Mouse (Mus musculus) lung, postnatal 36 days (tissue): ENCODE data around the gene Gm45062.

ENCODE experiments used
- DNase-seq: peaks from one replicate; pipeline ENCODE4 v3.0.0; 2022; ENCODE audit warnings: mixed read lengths

The Gm45062 gene

GRCm38 (mm10) chr6:8259004-8259666 is at the start of gene Gm45062, which contains the start of the genes Rpa3 and Umad1:
TSS of gene Gm45062 (plus strand) at chr6:8259450.
TSS of gene Rpa3 (minus strand) at chr6:8259173.
TSS of gene Umad1 (plus strand) at chr6:8259288.
- peak; percentile 99 for DNase-seq

GRCm38 (mm10) chr6:8209866-8210186 is 49.4 kb upstream of the Gm45062 start:
- DNase-seq: no peak

GRCm38 (mm10) chr6:8210661-8211060 is 48.6 kb upstream of the Gm45062 start:
- no peak for DNase-seq

DNA sequence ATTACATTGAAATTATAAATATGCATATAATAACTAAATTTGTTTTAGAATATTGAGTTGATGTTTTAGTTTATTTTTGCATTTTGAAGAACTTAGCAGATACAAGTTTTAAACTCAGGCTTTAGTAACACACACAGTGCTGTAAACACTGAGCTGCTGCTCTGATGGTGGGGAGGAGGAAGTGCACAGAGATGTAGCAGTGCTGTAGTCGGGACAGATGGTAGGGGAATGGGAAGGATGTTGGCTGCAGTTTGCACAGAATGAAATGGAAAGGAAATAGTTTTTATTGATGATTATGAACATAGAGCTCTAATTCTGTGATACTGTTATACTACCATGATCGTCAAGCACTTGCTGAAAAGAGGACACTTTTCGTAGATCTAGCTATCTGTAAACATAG is 32.2 kb upstream of the Gm45062 start:
- DNase-seq: no peak

DNA sequence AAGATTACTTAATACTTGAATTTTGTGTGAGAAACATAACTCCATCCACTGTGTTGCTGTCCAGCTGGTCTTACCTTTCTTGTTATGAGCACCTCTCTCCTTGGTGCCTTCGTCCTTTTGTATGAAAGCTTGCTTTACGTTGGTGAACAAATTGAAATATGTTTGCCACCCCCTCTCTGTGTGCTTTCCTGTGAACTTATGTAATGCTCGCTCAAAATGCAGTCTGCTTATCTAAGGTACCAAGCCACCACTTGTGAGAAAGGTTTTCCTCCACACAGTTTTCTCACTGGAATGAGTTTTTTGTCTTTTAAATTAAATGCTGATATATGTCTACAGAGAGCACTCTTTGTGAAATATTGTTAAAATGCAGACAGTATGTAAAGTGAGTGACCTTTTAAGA is 30.7 kb upstream of the Gm45062 start:
- DNase-seq: no peak

GRCm38 (mm10) chr6:8258316-8258715 is 934 bp upstream of the Gm45062 start:
- no peak for DNase-seq

- DNase-seq: no peak
Measured at GRCm38 (mm10) chr6:8259667-8260044, 406 bp downstream of the Gm45062 start.

GRCm38 (mm10) chr6:8271047-8271446 is 11.8 kb downstream of the Gm45062 start:
- DNase-seq: no peak

GRCm38 (mm10) chr6:8274387-8275054 is 15.3 kb downstream of the Gm45062 start:
- DNase-seq: peak; percentile 71

DNA sequence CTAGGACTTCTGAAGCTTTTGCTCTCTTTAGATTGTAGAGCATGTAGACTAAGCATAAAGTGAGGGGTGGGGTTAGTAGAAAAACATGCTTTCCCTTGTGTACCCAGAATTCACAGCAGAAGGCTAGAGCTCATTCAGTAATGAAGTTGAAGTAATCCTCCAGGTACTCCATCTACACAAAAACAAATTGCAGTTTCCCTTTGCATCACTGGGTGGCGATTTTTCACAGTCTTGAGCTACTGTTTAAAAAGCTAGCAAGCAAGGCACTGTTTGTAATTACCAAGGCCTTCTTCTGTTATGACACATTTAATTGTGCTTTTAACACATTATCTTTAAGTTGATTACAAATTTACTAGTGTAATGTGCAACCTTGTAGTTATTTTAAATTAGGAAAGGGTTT is 15.8 kb downstream of the Gm45062 start:
- DNase-seq: peak; percentile 92

- no peak for DNase-seq
Measured at GRCm38 (mm10) chr6:8276431-8276830, 17.2 kb downstream of the Gm45062 start.

- no peak for DNase-seq
Measured at GRCm38 (mm10) chr6:8278426-8279002, 19.3 kb downstream of the Gm45062 start.

DNA sequence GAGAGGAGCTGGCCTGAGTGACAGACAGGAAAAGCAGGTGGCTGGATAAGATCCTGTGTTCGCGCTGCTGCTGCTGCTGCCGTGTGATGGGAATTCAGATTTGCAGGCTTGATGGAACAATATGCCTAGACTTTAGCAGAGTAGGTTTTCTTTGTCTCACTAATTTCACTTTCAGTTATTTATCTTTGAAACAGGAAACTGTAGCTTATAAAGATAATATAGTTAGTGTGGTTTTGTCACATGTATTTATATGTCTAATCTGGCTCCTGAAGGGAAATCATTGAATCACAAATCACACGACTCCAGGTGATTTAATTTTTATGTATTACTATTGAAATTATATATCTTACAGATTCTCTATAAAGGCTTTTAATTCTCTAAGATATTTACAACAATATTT is 24.0 kb downstream of the Gm45062 start:
- DNase-seq: no peak

- DNase-seq: no peak
Measured at GRCm38 (mm10) chr6:8285401-8285960, 26.2 kb downstream of the Gm45062 start.

DNA sequence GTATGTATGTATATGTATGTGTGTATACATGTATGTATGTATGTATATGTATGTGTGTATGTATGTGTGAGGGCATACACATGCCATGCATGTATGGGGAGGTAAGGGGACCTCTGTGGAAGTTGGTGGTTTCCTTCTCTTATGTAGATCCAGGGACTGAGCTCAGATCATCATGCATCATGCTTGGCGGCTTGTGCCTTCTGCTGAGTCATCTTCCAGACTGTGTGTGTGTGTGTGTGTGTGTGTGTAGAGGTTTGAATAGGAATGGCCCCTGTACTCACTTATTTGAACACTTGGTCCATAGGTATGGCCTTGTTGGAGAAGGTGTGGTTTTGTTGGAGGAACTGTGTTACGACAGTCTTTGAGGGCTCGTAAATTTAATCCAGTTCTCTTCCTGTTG is 26.9 kb downstream of the Gm45062 start:
- DNase-seq: no peak

- DNase-seq: no peak
Measured at GRCm38 (mm10) chr6:8288755-8289580, 29.7 kb downstream of the Gm45062 start.

DNA sequence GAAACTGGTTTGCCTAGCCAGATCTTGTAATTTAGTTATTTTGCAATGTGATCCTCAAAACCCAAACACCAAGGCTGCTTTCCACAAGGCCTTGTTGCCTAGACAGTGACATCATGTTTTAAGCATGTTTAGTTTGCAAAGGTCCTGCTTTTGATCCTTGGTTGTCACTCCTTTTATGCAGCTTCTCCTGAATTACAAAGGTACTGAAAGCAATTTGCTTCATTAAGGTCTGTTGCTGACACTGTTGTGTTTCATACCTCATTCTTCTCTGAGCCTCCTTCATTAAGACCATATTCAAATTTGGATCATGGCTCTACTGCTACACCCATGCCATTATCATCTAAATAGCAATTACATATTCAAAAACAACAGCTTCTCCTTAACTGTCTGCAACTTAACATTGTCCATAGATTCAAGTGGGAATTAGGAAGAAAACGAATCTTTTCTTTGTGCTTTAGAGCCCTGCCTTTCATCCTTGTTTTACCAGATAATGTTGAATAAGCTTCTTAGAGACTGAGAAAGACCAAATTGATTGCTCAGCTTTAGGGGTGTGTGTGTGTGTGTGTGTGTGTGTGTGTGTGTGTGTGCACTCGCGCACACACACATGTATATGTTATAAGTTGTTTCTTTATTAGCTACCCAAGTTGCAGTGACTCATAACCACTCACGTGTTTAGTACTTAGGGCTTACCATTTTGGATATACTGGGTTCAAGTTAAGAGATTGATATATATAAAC is 35.0 kb downstream of the Gm45062 start:
- DNase-seq: no peak

GRCm38 (mm10) chr6:8299066-8299863 is 40.0 kb downstream of the Gm45062 start:
- DNase-seq: no peak

DNA sequence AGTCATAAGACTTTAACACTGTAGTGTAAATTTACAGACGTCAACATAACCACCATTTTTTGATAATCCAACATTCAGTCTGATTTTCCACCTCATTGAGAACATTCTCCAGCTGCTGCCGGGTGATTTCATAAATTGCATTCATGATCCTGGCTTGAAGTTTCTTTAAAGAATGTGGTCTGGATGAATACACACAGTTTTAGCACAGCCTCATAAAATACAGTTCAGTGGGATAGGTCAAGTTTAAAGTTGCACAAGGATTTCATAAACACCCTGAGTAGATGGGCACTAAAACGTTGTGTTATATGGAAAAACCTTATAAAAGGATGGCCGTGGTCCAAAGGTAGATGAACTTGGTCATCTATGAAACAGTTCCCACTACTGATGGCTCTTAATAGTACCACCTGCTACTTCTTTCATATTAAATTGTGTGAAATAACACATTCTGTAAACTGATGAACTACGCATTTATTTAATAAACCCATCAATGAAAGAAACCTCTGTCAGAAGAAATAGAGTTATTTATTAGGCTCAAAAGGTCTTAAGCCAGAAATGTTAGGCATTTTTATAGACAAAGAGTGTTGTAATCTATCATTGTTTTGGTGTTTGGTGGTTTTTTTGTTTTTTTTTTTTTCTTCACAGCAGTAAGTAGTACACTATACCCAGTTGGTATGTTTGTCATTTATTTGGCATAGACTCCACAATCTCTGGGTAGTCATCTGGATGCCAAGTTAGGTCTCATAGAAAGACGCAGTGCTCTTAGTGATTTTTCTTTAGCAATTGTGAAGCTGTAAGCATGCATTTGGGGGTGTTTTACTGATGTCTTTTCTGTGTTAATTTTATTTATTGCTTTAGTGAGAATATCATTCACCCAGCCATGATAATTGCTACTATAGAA is 48.9 kb downstream of the Gm45062 start:
- peak; percentile 6 for DNase-seq

- no peak for DNase-seq
Measured at GRCm38 (mm10) chr6:8312554-8312953, 53.3 kb downstream of the Gm45062 start.
